Mouse (Mus musculus): ENCODE data around the gene Casp3. TPM values are rescaled to one million over a fixed set of nuclear protein-coding genes. Genes with fewer than 3 reads are reported as not detected.
A peak's percentile ranks its signal among the peaks of the same experiment; 100 is the strongest.

Casp3 gene
- total RNA-seq, 2 experiments from 2014 or later = 9.1 to 10.0 TPM

DNA sequence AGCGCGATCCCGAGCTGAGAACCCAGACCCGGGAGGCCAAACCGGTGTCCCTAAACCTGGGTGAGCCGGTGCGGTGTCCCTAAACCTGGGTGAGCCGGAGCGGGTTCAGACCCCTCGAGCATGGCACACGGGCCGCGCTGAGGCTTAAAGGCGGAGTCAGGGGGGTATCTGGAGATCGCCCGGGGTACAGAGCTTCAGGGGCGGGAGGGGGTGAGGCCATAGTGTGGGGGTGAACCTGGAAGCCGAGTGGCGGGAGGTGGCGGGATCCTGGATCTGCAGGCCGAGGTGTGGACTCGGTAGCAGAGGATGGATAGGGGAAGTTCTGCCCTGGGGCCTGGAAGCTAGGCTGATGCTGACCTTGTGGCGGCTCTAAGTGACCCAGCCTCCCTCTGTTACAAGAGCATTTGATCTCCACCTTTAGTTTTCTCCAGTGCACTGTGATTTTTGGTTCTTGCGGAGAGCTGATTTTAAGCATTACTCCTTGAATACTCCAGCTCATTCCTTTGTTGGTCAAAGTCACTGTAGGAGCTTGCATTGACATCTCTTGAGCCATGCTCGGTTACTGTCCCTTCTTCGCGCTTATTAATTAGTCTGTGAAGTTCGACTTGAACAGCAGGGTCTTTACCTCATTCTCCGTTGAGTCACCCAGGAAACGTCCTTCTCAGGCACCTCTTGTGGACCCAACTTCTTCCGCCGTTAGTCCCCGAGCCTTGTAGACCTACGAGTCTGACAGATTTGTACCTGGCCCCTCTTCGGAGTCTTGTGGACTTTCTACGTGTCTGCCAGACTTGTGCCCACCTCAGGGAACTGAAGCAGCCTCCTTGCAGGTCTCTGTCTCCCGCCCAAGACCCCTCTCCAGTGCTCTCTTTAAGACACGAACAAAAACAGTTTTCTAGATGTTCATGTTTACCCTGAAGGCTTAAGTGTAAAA lies 864 bp downstream of the Casp3 start:
- DNase-seq (ENCODE audit: low spot score in 2 of 2) = no peak
- Histone ChIP-seq H3K4me3 (peak overlapping the region; percentile 75), H3K27ac (peak overlapping the region; percentile 82)
- no peak for TF ChIP-seq CTCF (conservative IDR thresholded peaks at IDR 0.05)

DNA sequence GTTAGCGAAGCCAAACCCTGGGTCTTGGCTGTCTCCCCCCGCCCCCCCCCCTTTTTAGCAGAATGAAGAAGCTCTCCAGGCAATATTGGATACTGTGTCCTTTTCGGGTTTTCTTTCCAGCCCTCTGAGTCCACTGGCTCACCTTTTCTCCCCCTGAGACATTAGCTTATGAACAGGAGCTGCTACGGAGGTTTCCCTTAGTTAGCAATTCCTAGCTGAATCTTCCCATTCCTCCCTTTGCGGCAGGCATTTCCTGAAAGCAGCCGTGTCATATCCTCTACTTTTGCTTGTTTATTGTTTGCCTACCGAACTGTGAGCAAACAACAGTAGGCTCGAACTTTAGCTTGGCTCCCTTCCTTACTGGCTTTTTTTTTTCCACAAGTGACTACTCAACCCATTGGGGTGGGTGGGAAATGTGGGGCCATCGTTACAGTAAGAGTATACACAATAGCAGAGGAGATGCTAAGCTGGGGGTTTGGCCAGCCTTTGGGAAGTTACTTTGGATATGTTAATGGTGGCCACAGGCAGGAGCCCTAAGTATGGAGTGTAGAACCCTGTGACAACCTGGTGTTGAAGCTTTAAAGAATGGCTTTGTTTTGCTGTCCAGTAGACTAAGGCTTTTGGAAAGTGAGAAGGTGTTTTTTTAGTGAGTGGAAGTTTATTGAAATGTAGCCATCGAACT lies 1.7 kb downstream of the Casp3 start:
- no peak for TF ChIP-seq CTCF (conservative IDR thresholded peaks at IDR 0.05)
- H3K4me3 ChIP-seq = peak overlapping the region; percentile 75
- no peak for DNase-seq (ENCODE audit: low spot score in 2 of 2)
- H3K27ac ChIP-seq = no peak overlapping the region

DNA sequence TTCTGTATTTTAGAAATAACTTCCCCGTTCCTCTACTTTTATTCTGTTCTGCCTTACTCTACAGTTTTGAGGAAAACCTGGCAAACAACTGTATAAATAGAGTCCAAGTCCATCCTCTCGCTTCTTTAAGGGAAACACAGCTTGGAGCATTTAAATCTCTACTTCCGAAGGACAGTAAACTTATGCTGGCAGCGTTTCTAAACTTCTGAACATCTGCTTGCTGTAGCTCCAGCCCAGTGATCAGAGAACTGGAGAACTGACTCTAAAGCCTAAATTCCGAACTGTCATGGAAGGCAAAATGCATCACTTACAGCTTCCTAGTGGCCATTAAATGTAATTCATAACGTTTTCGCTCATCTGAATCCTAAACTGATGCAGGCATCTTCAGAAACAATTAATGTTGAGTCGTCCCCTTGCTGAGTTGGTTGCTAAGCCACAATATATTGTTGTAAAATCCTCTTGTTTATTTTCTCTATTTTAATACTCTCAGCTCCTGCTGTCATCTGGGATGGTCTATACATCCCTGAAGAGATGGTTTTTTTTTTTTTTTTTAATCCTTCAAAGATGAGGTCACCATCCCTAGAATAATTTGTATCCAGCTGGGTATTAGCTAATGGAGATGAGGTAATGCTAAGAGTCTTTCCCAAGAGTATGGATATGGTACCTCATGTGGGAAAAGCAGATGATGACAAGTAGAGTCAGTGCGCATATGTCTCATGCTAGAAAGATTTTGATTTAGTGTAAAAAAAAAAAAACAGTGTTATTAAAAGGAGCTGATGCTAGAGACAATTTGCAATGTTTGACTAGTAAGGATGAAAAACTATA lies 5.6 kb downstream of the Casp3 start:
- peak; percentile 14; the same call in 1 of the 2 replicates for TF ChIP-seq CTCF (conservative IDR thresholded peaks at IDR 0.05)
- H3K4me3 ChIP-seq = no peak overlapping the region
- no peak for DNase-seq (ENCODE audit: low spot score in 2 of 2)

GRCm38 (mm10) chr8:46625166-46625565 lies 8.1 kb downstream of the Casp3 start:
- no peak for TF ChIP-seq CTCF (conservative IDR thresholded peaks at IDR 0.05)
- Histone ChIP-seq H3K27ac (no peak overlapping the region), H3K4me3 (no peak overlapping the region)
- DNase-seq (ENCODE audit: low spot score in 2 of 2) = no peak

More for the DNA sequence above, 5.6 kb downstream of the Casp3 start:
- no peak overlapping the region for H3K27ac ChIP-seq

- TF ChIP-seq CTCF (conservative IDR thresholded peaks at IDR 0.05) = no peak
- DNase-seq (ENCODE audit: low spot score in 2 of 2) = no peak
- no peak overlapping the region for H3K4me3 ChIP-seq
- H3K27ac ChIP-seq = no peak overlapping the region
These were observed 9.6 kb downstream of the Casp3 start for GRCm38 (mm10) chr8:46626642-46627041.

- Histone ChIP-seq H3K4me3 (no peak overlapping the region), H3K27ac (no peak overlapping the region)
- no peak for DNase-seq (ENCODE audit: low spot score in 2 of 2)
- no peak for TF ChIP-seq CTCF (conservative IDR thresholded peaks at IDR 0.05)
These were observed 10.8 kb downstream of the Casp3 start for GRCm38 (mm10) chr8:46627881-46628280.

- TF ChIP-seq CTCF (conservative IDR thresholded peaks at IDR 0.05) = no peak
- DNase-seq (ENCODE audit: low spot score in 2 of 2) = no peak
- Histone ChIP-seq H3K27ac (no peak overlapping the region), H3K4me3 (no peak overlapping the region)
These were observed 11.6 kb downstream of the Casp3 start for GRCm38 (mm10) chr8:46628645-46629044.

GRCm38 (mm10) chr8:46630422-46630821 lies 13.3 kb downstream of the Casp3 start:
- no peak for DNase-seq (ENCODE audit: low spot score in 2 of 2)
- no peak overlapping the region for H3K4me3 ChIP-seq
- no peak for TF ChIP-seq CTCF (conservative IDR thresholded peaks at IDR 0.05)
- no peak overlapping the region for H3K27ac ChIP-seq

GRCm38 (mm10) chr8:46630932-46631331 lies 13.8 kb downstream of the Casp3 start:
- H3K27ac ChIP-seq = no peak overlapping the region
- TF ChIP-seq CTCF (conservative IDR thresholded peaks at IDR 0.05) = no peak
- no peak for DNase-seq (ENCODE audit: low spot score in 2 of 2)
- no peak overlapping the region for H3K4me3 ChIP-seq

GRCm38 (mm10) chr8:46639010-46639571 lies 22.0 kb downstream of the Casp3 start:
- DNase-seq (ENCODE audit: low spot score in 2 of 2) = no peak
- peak overlapping the region; percentile 55; the same call in 1 of the 2 replicates for H3K27ac ChIP-seq
- peak; percentile 33 for TF ChIP-seq CTCF (conservative IDR thresholded peaks at IDR 0.05)
- H3K4me3 ChIP-seq = no peak overlapping the region; the same call in 1 of the 2 replicates

GRCm38 (mm10) chr8:46639852-46640251 lies 22.8 kb downstream of the Casp3 start:
- no peak overlapping the region for H3K4me3 ChIP-seq
- TF ChIP-seq CTCF (conservative IDR thresholded peaks at IDR 0.05) = no peak
- DNase-seq (ENCODE audit: low spot score in 2 of 2) = no peak
- peak overlapping the region; percentile 55; the same call in 1 of the 2 replicates for H3K27ac ChIP-seq

GRCm38 (mm10) chr8:46641272-46641671 lies 24.2 kb downstream of the Casp3 start:
- no peak for DNase-seq (ENCODE audit: low spot score in 2 of 2)
- H3K4me3 ChIP-seq = no peak overlapping the region
- no peak for TF ChIP-seq CTCF (conservative IDR thresholded peaks at IDR 0.05)
- no peak overlapping the region for H3K27ac ChIP-seq

Measured in layer of hippocampus, adult 2 months (tissue).